In the genomic region with DNA sequence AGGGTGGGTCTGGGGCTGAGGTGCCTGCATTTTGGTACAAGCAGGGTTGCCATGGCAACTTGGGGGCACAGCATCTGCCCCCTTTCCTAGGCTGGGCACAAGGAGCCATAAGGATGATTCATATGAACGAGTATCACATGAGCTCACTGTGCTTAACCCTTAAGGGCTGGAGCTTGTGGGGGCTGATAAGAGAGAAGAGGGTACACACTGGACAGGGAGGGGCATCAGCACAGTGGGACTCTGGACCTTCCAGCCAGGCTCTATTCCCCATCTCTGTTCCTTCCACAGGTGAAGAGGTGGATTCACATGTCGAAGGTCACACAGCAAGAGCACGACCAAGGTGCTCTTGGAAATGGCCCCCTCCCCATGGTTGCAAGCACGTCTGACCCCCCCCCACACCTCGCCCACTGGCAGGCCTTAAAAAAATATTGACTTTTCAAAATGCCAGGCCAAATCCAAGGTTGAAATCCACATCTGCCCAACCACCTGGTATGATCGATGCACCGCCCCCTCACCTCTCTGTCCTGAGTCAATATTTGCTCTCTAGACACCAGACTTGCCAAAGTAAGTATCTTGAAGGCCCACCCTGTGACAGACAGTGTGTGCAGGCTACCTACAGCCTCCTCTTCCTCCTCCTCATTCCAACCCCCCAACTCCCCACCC, we compare ENCODE assay signal across 8 mouse cellular contexts. TPM values are rescaled to one million over a fixed set of nuclear protein-coding genes. Genes with fewer than 3 reads are reported as not detected.
DNase-seq lines count a peak whose midpoint lies in the region; ATAC-seq and TF ChIP-seq lines count a peak whose summit lies in the region.

No protein-coding gene starts in this region.

- H3K27ac ChIP-seq in kidney, embryonic 15.5 days: peak overlapping the region; percentile 84
- peak overlapping the region; percentile 69 for H3K27ac ChIP-seq in embryonic facial prominence, embryonic 13.5 days
- peak overlapping the region; percentile 9 for H3K27ac ChIP-seq in hindbrain, postnatal 0 days
- peak overlapping the region; percentile 47 for H3K27ac ChIP-seq in midbrain, embryonic 16.5 days (ENCODE audit: low read length)

- H3K27me3 ChIP-seq in kidney, embryonic 15.5 days: peaks cover 10% of the 10 kb centered on the region
- H3K27me3 ChIP-seq in embryonic facial prominence, embryonic 13.5 days: peaks cover 41% of the 10 kb centered on the region
- H3K27me3 ChIP-seq in hindbrain, postnatal 0 days (ENCODE audit: insufficient read depth, low read length): no peaks in the 10 kb centered on the region
- no peaks in the 10 kb centered on the region for H3K27me3 ChIP-seq in midbrain, embryonic 16.5 days (ENCODE audit: control insufficient read depth, insufficient read depth, low read depth, low read length)

- peak overlapping the region; percentile 57 for H3K9ac ChIP-seq in kidney, embryonic 15.5 days
- H3K9ac ChIP-seq in embryonic facial prominence, embryonic 13.5 days: peak overlapping the region; percentile 67
- peak overlapping the region; percentile 60 for H3K9ac ChIP-seq in hindbrain, postnatal 0 days (replicated peaks; ENCODE audit: low read length)
- peak overlapping the region; percentile 81 for H3K9ac ChIP-seq in midbrain, embryonic 16.5 days (ENCODE audit: low read depth, low read length)

- WGBS in kidney, embryonic 15.5 days: 48% methylated on average over 7 of the region's 7 CpGs
- WGBS in embryonic facial prominence, embryonic 13.5 days: 60% methylated on average over 7 of the region's 7 CpGs
- WGBS in hindbrain, postnatal 0 days: 55% methylated on average over 7 of the region's 7 CpGs
- 65% methylated on average over 7 of the region's 7 CpGs for WGBS in midbrain, embryonic 16.5 days

- H3K4me3 ChIP-seq in kidney, embryonic 15.5 days (replicated peaks): peak overlapping the region; percentile 51
- peak overlapping the region; percentile 49 for H3K4me3 ChIP-seq in embryonic facial prominence, embryonic 13.5 days
- H3K4me3 ChIP-seq in hindbrain, postnatal 0 days (ENCODE audit: low read length): peak overlapping the region; percentile 38
- H3K4me3 ChIP-seq in midbrain, embryonic 16.5 days (ENCODE audit: low read depth, low read length): peak overlapping the region; percentile 56

- H3K36me3 ChIP-seq in kidney, embryonic 15.5 days: 0 out of 2 replicates have a peak, but pooled peaks cover 3% of the 10 kb centered on the region
- no peaks in the 10 kb centered on the region for H3K36me3 ChIP-seq in embryonic facial prominence, embryonic 13.5 days
- H3K36me3 ChIP-seq in hindbrain, postnatal 0 days (ENCODE audit: insufficient read depth, low read length): no peaks in the 10 kb centered on the region
- no peaks in the 10 kb centered on the region for H3K36me3 ChIP-seq in midbrain, embryonic 16.5 days (ENCODE audit: control insufficient read depth, insufficient read depth, low read length)

- no peaks in the 10 kb centered on the region for H3K9me3 ChIP-seq in kidney, embryonic 15.5 days (replicated peaks)
- H3K9me3 ChIP-seq in embryonic facial prominence, embryonic 13.5 days: 0 out of 2 replicates have a peak, but pooled peaks cover 6% of the 10 kb centered on the region
- H3K9me3 ChIP-seq in hindbrain, postnatal 0 days (ENCODE audit: low read length): no peaks in the 10 kb centered on the region
- H3K9me3 ChIP-seq in midbrain, embryonic 16.5 days (replicated peaks; ENCODE audit: control insufficient read depth, low read length, poor library complexity, severe bottlenecking): no peaks in the 10 kb centered on the region

- peak overlapping the region; percentile 94 for H3K4me2 ChIP-seq in kidney, embryonic 15.5 days
- H3K4me2 ChIP-seq in embryonic facial prominence, embryonic 13.5 days: peak overlapping the region; percentile 91
- peak overlapping the region; percentile 90 for H3K4me2 ChIP-seq in hindbrain, postnatal 0 days (ENCODE audit: low read depth, low read length)
- peak overlapping the region; percentile 99 for H3K4me2 ChIP-seq in midbrain, embryonic 16.5 days (ENCODE audit: low read length)

- ATAC-seq in kidney, embryonic 15.5 days (replicated peaks; ENCODE audit: low FRiP score): peak; percentile 20; the same call in 1 of the 2 replicates
- no peak for ATAC-seq in embryonic facial prominence, embryonic 13.5 days (ENCODE audit: insufficient number of reproducible peaks, insufficient read depth, low FRiP score, low TSS enrichment, low read depth)
- peak; percentile 30 for ATAC-seq in hindbrain, postnatal 0 days
- ATAC-seq in midbrain, embryonic 16.5 days: peak; percentile 37

- TF ChIP-seq CTCF in hindbrain, postnatal 0 days (IDR thresholded peaks at IDR 0.05; ENCODE audit: low read depth): no peak

- peaks cover 57% of the 10 kb centered on the region for H3K4me1 ChIP-seq in kidney, embryonic 15.5 days
- peaks cover 36% of the 10 kb centered on the region for H3K4me1 ChIP-seq in embryonic facial prominence, embryonic 13.5 days
- H3K4me1 ChIP-seq in hindbrain, postnatal 0 days (ENCODE audit: insufficient read depth, low read length): 0 out of 2 replicates have a peak, but pooled peaks cover 10% of the 10 kb centered on the region
- H3K4me1 ChIP-seq in midbrain, embryonic 16.5 days (ENCODE audit: control insufficient read depth, insufficient read depth, low read length): peaks cover 10% of the 10 kb centered on the region; the same call in 1 of the 2 replicates

- no peak for DNase-seq in kidney, postnatal 25 days
- no peak for DNase-seq in hindbrain, postnatal 0 days (ENCODE audit: low spot score)
- DNase-seq in cerebellum, adult 18-20 months: no peak
- DNase-seq in natural killer cell, adult 2 months (ENCODE audit: low spot score in 2 of 2): no peak
- no peak for DNase-seq in urinary bladder, postnatal 25 days (ENCODE audit: low spot score)

RNA-seq across cellular contexts. Expression of a gene that starts 57.8 kb away (rescaled TPM):
- polyA plus RNA-seq in kidney, embryonic 15.5 days (2015; fragmentation: Nextera tagmentation; extraction: Ambion mirVana): 1.1 and 1.2 TPM in 2 replicates
- 1.3 and 2.5 TPM in 2 replicates for polyA plus RNA-seq in embryonic facial prominence, embryonic 13.5 days (2015; fragmentation: Nextera tagmentation; extraction: Ambion mirVana)
- total RNA-seq in hindbrain, postnatal 0 days (2014; rRNA removed): 1.6 and 5.3 TPM in 2 replicates
- 2.3 and 2.6 TPM in 2 replicates for polyA plus RNA-seq in hindbrain, postnatal 0 days (2015; fragmentation: Nextera tagmentation; extraction: Ambion mirVana)
- polyA plus RNA-seq in midbrain, embryonic 16.5 days (2015; fragmentation: Nextera tagmentation; extraction: Ambion mirVana): 0.60 and 2.3 TPM in 2 replicates

Comparison
In these comparisons a context has a peak if more than half of its experiments do, and no peak if none do; other contexts are left out.
1. H3K27ac ChIP-seq: peak in every context shown above with its lines; median percentile 84 in kidney, embryonic 15.5 days; 69 in embryonic facial prominence, embryonic 13.5 days; 47 in midbrain, embryonic 16.5 days; 9 in hindbrain, postnatal 0 days.